Mouse (Mus musculus): ENCODE results near the gene Gm5415. TPM values are rescaled to one million over a fixed set of nuclear protein-coding genes. Genes with fewer than 3 reads are reported as not detected.
"Not testable (repeated sequence)": the region's sequence is repeated elsewhere in the genome, so short reads cannot be mapped to it uniquely, and the experiment has no call there.

Gm5415 gene
- polyA plus RNA-seq (2016; fragmentation: Nextera tagmentation; extraction: Ambion mirVana), result 0.06 TPM in 1 of 2 replicates, not detected in the other

DNA sequence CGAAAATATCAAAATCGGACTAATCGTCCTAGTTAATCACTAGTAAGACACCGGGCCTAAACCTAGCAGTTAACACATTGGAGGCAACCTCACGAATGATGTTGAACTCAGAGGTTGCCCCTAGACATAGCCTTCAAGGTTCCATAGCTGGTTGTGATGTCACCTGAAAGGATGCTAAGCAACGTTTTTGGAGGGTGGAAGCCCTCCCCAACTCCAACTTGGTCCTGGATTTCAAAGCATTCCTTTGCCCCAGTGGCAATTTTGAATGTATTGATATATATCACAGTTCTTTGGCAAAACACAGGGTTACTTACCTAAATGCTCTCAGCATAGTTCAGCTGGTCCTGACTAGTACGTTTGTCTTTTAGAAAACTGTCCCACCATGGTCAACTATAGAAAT, at the start of gene Gm5415:
Gm5415 (minus strand) TSS at position 101 of the 400 bp plus-strand sequence.
- not testable (repeated sequence) for H3K4me1 ChIP-seq; H3K9me3 ChIP-seq; H3K27me3 ChIP-seq (ENCODE audit: insufficient read depth, poor library complexity, severe bottlenecking); DNase-seq (ENCODE audit: low spot score); H3K27ac ChIP-seq; H3K36me3 ChIP-seq; H3K4me3 ChIP-seq
- WGBS, result 68% methylated on average over 3 of the region's 7 CpGs

DNA sequence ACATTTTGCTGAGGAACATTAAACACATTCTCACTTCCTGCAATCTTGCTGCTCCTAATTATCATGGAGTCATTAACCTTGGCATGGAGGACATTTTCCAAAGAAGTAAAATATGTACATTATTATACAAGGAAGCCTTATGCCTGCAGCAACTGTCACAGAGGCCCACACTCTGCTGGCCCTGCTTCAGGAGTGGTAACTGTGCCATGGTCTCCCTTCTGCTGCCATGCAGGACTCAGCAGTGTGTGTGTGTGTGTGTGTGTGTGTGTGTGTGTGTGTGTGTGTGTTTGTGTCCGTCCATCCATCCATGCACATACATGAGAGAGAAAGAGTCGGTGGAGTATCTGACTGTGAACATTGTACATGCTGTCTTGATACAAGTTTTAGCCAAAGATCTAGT, 21.8 kb upstream of the Gm5415 start:
- H3K36me3 ChIP-seq, result no peaks in the 10 kb centered on the region
- H3K4me3 ChIP-seq, result no peak overlapping the region
- H3K27ac ChIP-seq, result no peak overlapping the region
- H3K9me3 ChIP-seq, result no peaks in the 10 kb centered on the region
- no peak for DNase-seq (ENCODE audit: low spot score)
- WGBS, result 72% methylated on average over 2 of the region's 2 CpGs
- H3K4me1 ChIP-seq, result no peaks in the 10 kb centered on the region
- no peaks in the 10 kb centered on the region for H3K27me3 ChIP-seq (ENCODE audit: insufficient read depth, poor library complexity, severe bottlenecking)

DNA sequence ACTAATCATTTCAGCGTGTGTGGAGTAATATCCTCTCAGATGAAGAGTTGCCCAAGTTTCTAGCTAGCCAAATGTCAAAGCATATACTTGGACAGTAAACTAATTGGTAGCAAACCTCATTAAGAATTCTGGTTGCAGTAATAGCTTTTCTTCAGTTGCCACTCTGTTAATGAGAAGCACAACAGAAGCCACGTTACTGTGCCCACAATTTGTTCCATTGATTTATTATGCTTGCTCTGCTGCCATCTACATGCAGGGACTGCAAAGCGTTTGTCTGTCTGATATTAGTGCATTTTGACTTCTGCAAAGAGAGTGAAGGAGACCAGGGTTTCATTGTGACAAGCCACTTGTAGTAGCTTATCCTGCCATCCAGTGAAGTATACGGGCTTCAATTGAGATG, 6.8 kb upstream of the Gm5415 start:
- no peaks in the 10 kb centered on the region for H3K9me3 ChIP-seq
- H3K4me1 ChIP-seq, result no peaks in the 10 kb centered on the region
- no peak overlapping the region for H3K27ac ChIP-seq
- no peak overlapping the region for H3K4me3 ChIP-seq
- no peaks in the 10 kb centered on the region for H3K36me3 ChIP-seq
- 68% methylated on average over 4 of the region's 4 CpGs for WGBS
- no peaks in the 10 kb centered on the region for H3K27me3 ChIP-seq (ENCODE audit: insufficient read depth, poor library complexity, severe bottlenecking)
- DNase-seq (ENCODE audit: low spot score), result no peak

DNA sequence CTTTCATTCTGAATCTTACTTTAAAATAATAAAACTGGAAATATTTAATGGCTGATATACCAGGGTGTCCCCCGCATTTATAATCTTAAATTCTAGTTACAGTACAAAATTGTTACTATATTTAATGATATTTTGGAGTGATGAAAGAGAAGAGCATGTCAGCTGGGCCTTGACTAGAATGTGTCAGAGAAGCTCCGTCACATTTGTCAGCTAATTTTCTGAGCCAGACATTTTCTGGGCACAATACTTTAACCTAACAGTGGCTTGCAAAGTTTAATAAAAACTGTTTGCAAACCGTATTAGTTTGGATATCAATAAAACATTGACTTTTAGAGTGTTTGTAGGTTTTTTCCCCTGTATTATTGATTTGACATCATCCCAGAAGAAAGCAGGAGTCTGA, 6.4 kb upstream of the Gm5415 start:
- Histone ChIP-seq H3K4me1 (no peaks in the 10 kb centered on the region), H3K9me3 (no peaks in the 10 kb centered on the region), H3K4me3 (no peak overlapping the region), H3K36me3 (no peaks in the 10 kb centered on the region), H3K27me3 (ENCODE audit: insufficient read depth, poor library complexity, severe bottlenecking) (no peaks in the 10 kb centered on the region), H3K27ac (no peak overlapping the region)
- 86% methylated on average over 3 of the region's 3 CpGs for WGBS
- DNase-seq (ENCODE audit: low spot score), result no peak

DNA sequence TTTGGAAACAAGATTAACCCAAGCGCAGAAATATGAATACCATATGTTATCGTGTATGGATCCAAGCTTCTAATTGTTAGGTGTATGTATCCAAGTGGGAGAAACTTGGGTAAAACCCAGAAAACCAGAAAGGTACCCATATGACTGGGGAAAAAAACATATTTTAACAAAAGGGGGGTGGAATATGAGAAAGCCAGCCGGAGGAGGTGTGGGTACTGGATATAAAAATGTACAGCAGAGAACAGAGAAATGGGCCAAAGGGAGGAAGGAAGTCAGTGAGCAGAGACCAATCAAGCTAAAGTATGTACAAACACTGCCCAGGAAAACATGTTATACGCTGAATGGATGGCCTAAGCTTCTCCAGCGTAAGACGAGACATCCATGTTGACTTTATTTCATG, 43.7 kb downstream of the Gm5415 start:
- no peak overlapping the region for H3K4me3 ChIP-seq
- H3K9me3 ChIP-seq, result no peaks in the 10 kb centered on the region
- WGBS, result 90% methylated on average over 6 of the region's 6 CpGs
- no peak overlapping the region for H3K27ac ChIP-seq
- no peaks in the 10 kb centered on the region for H3K4me1 ChIP-seq
- DNase-seq (ENCODE audit: low spot score), result no peak
- H3K36me3 ChIP-seq, result no peaks in the 10 kb centered on the region
- no peaks in the 10 kb centered on the region for H3K27me3 ChIP-seq (ENCODE audit: insufficient read depth, poor library complexity, severe bottlenecking)
